Mouse (Mus musculus) forebrain, embryonic 11.5 days (tissue): Measurements from ENCODE around the gene Uvssa. TPM values are rescaled to one million over a fixed set of nuclear protein-coding genes. Genes with fewer than 3 reads are reported as not detected.

Experiments
- ATAC-seq: fragments of 200-750 bp; cut with Nextera tagmentation; replicated peaks from 2 replicates; pipeline ENCODE4 v1.8.0; 2017; ENCODE audit warnings: moderate TSS enrichment; ENCODE audit not compliant: low FRiP score
- DNase-seq: peaks from one replicate; pipeline ENCODE4 v3.0.0-alpha.2; 2017; ENCODE audit warnings: low spot score
- H3K27ac ChIP-seq: fragments of 300-500 bp; sonication (generic); 2 replicates; pipeline ENCODE4 v1.5.1; 2014; ENCODE audit warnings: low read depth, low read length
- H3K27me3 ChIP-seq: fragments of 300-500 bp; sonication (generic); 2 replicates; pipeline ENCODE4 v1.6.1; 2014; ENCODE audit warnings: mild to moderate bottlenecking, low read length, mixed read lengths; ENCODE audit not compliant: control insufficient read depth, insufficient read depth
- H3K36me3 ChIP-seq: fragments of 300-500 bp; sonication (generic); 2 replicates; pipeline ENCODE4 v1.6.1; 2014; ENCODE audit warnings: mild to moderate bottlenecking, low read length, moderate library complexity, mixed read lengths; ENCODE audit not compliant: control insufficient read depth, insufficient read depth
- H3K4me1 ChIP-seq: fragments of 300-500 bp; sonication (generic); replicated peaks from 2 replicates; pipeline ENCODE4 v1.6.1; 2014; ENCODE audit warnings: low read length, mixed read lengths; ENCODE audit not compliant: control insufficient read depth, insufficient read depth
- H3K4me2 ChIP-seq: fragments of 300-500 bp; sonication (generic); 2 replicates; pipeline ENCODE4 v1.6.1; 2014; ENCODE audit warnings: low read depth, mild to moderate bottlenecking, low read length, moderate library complexity, mixed read lengths; ENCODE audit not compliant: severe bottlenecking
- H3K4me3 ChIP-seq: fragments of 300-500 bp; sonication (generic); 2 replicates; pipeline ENCODE4 v1.5.1; 2014; ENCODE audit warnings: low read depth, low read length
- H3K9ac ChIP-seq: fragments of 300-500 bp; sonication (generic); 2 replicates; pipeline ENCODE4 v1.6.1; 2014; ENCODE audit warnings: low read length
- H3K9me3 ChIP-seq: fragments of 300-500 bp; sonication (generic); 2 replicates; pipeline ENCODE4 v1.6.1; 2016; ENCODE audit warnings: low read length, mixed read lengths; ENCODE audit not compliant: control insufficient read depth
- WGBS: fragments of 180-500 bp; shearing (Covaris S2); extraction: QIAGEN DNeasy Blood & Tissue Kit; methylation state at CpG from one replicate; pipeline ENCODE4 v1.1.7; 2014; 5-methylcytosine and 5-hydroxymethylcytosine counted together
- polyA plus RNA-seq: library from polyadenylated mRNA; unstranded; fragments of >200 nt; fragmentation: Nextera tagmentation; extraction: Ambion mirVana; gene quantifications from 2 replicates; pipeline ENCODE4 v1.2.1, GENCODE M21; 2014

The Uvssa gene
- polyA plus RNA-seq, 1 experiment from 2014 or later = 8.8 TPM

DNA sequence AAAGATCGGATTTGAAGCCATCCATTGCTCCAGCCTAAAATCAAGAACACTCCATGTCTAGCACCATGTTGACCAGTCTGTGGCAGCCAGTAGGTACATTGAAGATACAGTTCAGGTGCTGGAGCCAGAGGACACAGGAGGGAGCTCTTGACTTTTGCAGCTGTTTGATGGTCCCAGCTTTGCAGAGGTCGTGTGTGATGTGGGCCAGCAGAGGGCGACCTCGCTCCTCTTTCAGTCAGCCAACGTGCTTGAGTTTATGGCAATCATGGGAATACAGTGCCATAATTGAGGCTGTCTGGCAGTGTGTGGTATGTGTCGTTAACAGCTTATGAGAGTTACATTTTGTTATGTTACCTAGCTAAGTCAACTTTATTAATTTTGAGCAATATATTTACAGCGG, 15.5 kb downstream of the Uvssa start:
- DNase-seq = peak; percentile 88
- ATAC-seq = no peak
- Histone ChIP-seq H3K27ac (no peak overlapping the region), H3K4me1 (0 out of 2 replicates have a peak, but pooled peaks cover 2% of the 10 kb centered on the region), H3K27me3 (no peaks in the 10 kb centered on the region; the same call in 1 of the 2 replicates), H3K9ac (no peak overlapping the region), H3K9me3 (no peaks in the 10 kb centered on the region), H3K4me2 (no peak overlapping the region), H3K36me3 (no peaks in the 10 kb centered on the region), H3K4me3 (no peak overlapping the region)
- 19% methylated on average over 7 of the region's 7 CpGs for WGBS

DNA sequence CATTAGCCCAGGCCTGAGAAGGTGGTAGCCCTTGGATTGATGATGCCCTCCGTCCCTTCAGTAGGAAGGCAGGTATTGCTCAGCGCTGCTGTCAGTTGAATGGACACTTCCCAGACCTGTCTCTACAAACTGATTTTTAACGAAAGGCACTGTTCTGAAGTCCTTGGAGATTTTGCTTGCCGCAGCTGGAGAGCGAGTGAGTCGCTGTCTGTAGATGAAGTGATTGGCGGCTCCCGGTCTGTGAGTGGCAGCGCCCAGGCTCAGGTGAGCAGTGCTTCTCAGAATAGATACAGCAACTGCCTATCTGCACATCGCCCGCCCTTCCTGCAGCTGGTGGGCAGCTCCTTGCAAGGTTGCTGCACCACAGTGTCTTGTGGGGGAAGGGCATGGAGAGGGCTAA, 17.3 kb downstream of the Uvssa start:
- DNase-seq (no peak), ATAC-seq (no peak)
- Histone ChIP-seq H3K4me1 (0 out of 2 replicates have a peak, but pooled peaks cover 2% of the 10 kb centered on the region), H3K27me3 (no peaks in the 10 kb centered on the region; the same call in 1 of the 2 replicates), H3K4me3 (no peak overlapping the region), H3K4me2 (no peak overlapping the region), H3K9ac (no peak overlapping the region), H3K9me3 (no peaks in the 10 kb centered on the region), H3K36me3 (no peaks in the 10 kb centered on the region), H3K27ac (no peak overlapping the region)
- 90% methylated on average over 11 of the region's 11 CpGs for WGBS

DNA sequence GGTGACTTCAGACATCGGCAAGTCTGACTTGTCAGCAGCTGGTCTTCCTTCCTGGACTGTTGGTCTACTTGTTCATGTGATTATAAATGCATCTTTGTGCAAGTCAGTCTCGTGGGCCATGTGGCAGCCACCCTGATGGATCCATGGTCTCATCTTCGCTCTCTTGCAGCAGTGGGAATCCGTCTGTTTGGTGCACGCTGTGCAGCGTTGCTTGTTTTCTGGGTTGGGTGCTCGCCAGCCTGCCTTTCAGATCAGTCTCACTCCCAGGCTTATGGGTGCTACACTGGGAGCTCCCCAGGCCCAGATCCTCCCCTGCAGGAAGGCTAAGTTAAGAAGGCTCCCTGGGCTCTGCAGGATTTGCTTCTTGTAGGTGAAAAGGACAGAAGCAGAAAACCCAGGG, 18.5 kb downstream of the Uvssa start:
- Histone ChIP-seq H3K4me2 (no peak overlapping the region), H3K4me3 (no peak overlapping the region), H3K27me3 (no peaks in the 10 kb centered on the region; the same call in 1 of the 2 replicates), H3K9ac (no peak overlapping the region), H3K27ac (no peak overlapping the region), H3K9me3 (no peaks in the 10 kb centered on the region), H3K36me3 (no peaks in the 10 kb centered on the region), H3K4me1 (0 out of 2 replicates have a peak, but pooled peaks cover 2% of the 10 kb centered on the region)
- no peak for DNase-seq
- ATAC-seq = no peak
- WGBS = 87% methylated on average over 7 of the region's 7 CpGs

DNA sequence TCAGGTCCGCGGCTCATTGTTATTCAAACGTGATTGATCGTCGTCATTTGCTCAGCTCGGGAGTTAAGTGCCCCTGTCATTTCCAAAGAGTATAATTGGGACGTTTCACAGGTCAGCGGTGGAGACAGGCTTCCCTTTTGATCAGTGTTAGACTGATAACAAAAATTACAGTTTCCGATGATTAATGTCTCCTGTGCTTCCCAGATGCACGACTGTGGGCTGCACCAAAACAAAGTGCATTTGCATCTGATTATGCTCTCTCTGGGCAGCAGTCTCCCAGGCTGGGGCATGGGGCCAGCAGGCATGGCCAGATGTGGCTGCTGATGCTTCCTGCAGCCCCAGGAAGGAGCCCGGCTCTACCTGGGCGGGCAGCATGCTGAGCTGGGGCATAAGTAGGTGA, 22.5 kb downstream of the Uvssa start:
- no peaks in the 10 kb centered on the region for H3K36me3 ChIP-seq
- DNase-seq (no peak), ATAC-seq (no peak)
- no peak overlapping the region for H3K27ac ChIP-seq
- no peaks in the 10 kb centered on the region for H3K9me3 ChIP-seq
- no peak overlapping the region for H3K9ac ChIP-seq
- 0 out of 2 replicates have a peak, but pooled peaks cover 2% of the 10 kb centered on the region for H3K4me1 ChIP-seq
- no peaks in the 10 kb centered on the region for H3K27me3 ChIP-seq
- 58% methylated on average over 12 of the region's 12 CpGs for WGBS
- no peak overlapping the region for H3K4me2 ChIP-seq
- no peak overlapping the region for H3K4me3 ChIP-seq

DNA sequence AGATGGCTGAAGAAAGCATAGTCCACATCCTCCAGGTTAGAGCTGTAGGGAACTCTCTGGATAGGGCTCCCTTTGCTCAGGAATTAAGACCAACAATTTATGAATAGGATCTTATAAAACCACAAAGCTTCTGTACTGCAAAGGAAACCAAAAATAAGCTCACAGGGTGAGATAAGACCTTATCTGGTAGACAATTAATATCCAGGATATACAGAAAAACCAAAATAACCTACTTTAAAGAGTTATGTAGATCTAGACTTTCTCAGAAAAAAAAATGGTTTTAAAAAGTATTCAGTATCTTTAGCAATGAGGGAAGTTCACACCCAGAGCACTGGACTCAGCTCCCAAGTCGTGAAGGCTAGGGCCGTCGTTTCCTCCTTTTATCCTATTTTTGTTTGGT, 42.0 kb downstream of the Uvssa start:
- H3K4me2 ChIP-seq = no peak overlapping the region
- no peak for ATAC-seq

DNA sequence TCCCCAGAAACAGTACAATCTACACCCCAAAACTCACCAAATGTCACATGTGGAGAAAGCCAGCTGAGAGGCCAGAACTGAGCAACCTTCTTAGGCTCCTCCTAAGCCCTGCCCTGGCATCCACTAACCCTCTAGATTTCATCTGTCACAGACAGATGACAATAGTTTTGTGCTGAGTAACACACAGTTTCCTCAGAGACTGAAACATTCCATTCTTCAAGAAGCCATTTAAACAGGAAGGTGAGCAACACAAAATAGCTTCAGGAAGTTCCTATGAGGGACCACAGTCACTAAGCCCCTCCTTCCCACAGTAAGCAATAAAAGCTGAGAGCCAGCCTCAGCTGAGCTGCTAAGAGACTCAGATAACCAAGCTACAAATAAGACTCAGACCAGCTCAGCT, 49.1 kb downstream of the Uvssa start:
- H3K9me3 ChIP-seq = no peaks in the 10 kb centered on the region
- H3K4me1 ChIP-seq = peaks cover 10% of the 10 kb centered on the region; the same call in 1 of the 2 replicates
- H3K36me3 ChIP-seq = no peaks in the 10 kb centered on the region
- ATAC-seq = no peak
- no peak overlapping the region for H3K9ac ChIP-seq
- H3K4me2 ChIP-seq = no peak overlapping the region
- H3K27me3 ChIP-seq = peaks cover 50% of the 10 kb centered on the region
- H3K4me3 ChIP-seq = no peak overlapping the region
- no peak overlapping the region for H3K27ac ChIP-seq
- DNase-seq = peak; percentile 24

More for the DNA sequence above, 42.0 kb downstream of the Uvssa start:
- no peak for DNase-seq
- WGBS = 82% methylated on average over 3 of the region's 3 CpGs
- no peaks in the 10 kb centered on the region for H3K36me3 ChIP-seq
- H3K27me3 ChIP-seq = no peaks in the 10 kb centered on the region
- H3K9me3 ChIP-seq = no peaks in the 10 kb centered on the region
- H3K27ac ChIP-seq = no peak overlapping the region
- no peak overlapping the region for H3K9ac ChIP-seq
- H3K4me1 ChIP-seq = no peaks in the 10 kb centered on the region
- no peak overlapping the region for H3K4me3 ChIP-seq

DNA sequence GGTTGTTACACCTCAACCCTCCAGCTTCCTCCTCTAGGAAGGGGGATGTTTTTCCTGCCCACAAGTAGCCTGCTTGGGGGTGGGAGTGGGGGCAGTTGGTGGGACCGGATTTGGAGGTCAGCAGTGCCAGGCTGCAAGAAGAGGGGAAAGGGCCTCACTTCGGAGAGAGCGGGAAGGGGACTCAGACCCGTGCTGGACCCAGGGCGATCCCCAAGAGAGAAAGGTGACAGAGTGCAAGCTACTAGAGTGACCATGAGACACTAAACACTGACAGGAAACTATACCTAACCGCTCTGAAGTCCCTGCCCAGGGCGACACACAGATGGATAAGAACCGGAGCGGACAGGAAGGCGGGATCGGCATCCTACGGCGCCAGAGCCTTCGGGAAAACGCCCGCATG, 51.8 kb downstream of the Uvssa start:
- Histone ChIP-seq H3K9ac (no peak overlapping the region), H3K36me3 (no peaks in the 10 kb centered on the region), H3K27me3 (peaks cover 76% of the 10 kb centered on the region), H3K27ac (no peak overlapping the region), H3K4me1 (peaks cover 22% of the 10 kb centered on the region; the same call in 1 of the 2 replicates), H3K9me3 (no peaks in the 10 kb centered on the region), H3K4me3 (no peak overlapping the region), H3K4me2 (no peak overlapping the region)
- under 1% methylated on average over 16 of the region's 16 CpGs for WGBS
- no peak for ATAC-seq
- peak; percentile 55 for DNase-seq

DNA sequence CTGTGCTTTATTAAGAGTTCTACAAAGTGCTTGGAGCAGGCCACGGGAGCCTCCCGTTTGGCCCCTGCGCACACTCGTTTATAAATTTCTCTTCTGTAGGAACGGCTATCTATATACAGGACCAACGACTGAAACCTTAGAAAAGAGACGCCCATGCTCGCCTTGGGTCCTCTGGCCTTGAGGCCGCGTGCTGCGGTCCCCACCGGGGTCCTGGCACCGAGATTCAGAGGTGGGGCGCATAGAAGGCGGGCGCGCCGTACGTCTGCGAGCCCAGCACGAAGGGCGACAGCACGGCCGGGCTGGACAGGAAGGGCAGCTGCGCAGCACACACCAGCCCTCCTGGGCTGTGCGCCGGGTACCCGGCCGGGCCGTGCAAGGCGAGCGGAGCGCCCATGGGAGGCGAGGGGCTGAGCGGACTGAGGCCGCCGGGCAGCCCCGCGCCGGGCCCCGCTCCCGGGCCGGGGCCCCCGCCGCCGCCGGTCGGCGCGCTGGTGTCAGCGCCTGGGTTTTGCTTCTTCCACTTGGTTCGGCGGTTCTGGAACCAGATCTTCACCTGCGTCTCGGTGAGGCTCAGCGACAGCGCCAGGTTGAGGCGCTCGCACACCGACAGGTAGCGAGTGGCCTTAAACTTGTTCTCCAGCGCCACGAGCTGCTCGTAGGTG, 52.3 kb downstream of the Uvssa start:
- no peaks in the 10 kb centered on the region for H3K36me3 ChIP-seq
- no peaks in the 10 kb centered on the region for H3K9me3 ChIP-seq
- under 1% methylated on average over 63 of the region's 64 CpGs for WGBS
- H3K9ac ChIP-seq = no peak overlapping the region
- peak; percentile 55 for DNase-seq
- H3K4me3 ChIP-seq = peak overlapping the region; percentile 16; the same call in 1 of the 2 replicates
- no peak for ATAC-seq
- peaks cover 22% of the 10 kb centered on the region; the same call in 1 of the 2 replicates for H3K4me1 ChIP-seq
- H3K4me2 ChIP-seq = peak overlapping the region; percentile 34; the same call in 1 of the 2 replicates
- peaks cover 81% of the 10 kb centered on the region for H3K27me3 ChIP-seq
- H3K27ac ChIP-seq = no peak overlapping the region
